Mouse (Mus musculus) small intestine, adult 2 months (tissue): ENCODE measurements around the gene Slc23a2.

ENCODE experiments used
- CTCF ChIP-seq: fragments of 200-500 bp; IDR thresholded peaks from 2 replicates; pipeline ENCODE4 v1.5.1; 2012; ENCODE audit warnings: low read depth, mild to moderate bottlenecking, control low read depth, inconsistent platforms, low read length, moderate library complexity, mixed read lengths; ENCODE audit not compliant: insufficient replicate concordance, insufficient read length; ENCODE audit errors: extremely low read depth
- POLR2A ChIP-seq: fragments of 200-500 bp; IDR thresholded peaks from 2 replicates; pipeline ENCODE4 v1.6.1; 2012; ENCODE audit warnings: low read depth, mild to moderate bottlenecking, control low read depth, inconsistent platforms, low read length, moderate library complexity

DNA sequence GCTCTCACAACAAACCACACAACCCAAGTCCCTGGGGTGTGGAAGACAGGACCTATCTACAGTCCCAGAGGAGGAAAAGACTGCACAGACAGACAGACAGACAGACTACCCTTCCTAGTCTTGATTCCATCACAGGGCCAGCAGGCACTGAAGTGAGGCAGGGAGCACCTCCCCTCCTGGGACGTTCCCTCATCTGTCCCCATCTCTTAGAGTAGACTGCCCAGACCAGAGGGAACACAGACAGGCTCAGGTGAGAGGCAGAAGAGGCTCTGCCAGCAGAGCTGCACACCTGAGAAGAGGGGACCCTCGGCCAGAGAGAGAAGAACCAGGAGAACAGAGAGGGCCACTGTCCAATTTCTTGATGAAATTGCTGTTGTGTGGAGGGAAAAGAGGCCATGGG lies 33.0 kb downstream of the Slc23a2 start:
- TF ChIP-seq POLR2A (no peak), CTCF (no peak)
